Mouse (Mus musculus) olfactory bulb, adult 2 months (tissue): ENCODE data around the gene Ttc33.

ENCODE experiments used
- CTCF ChIP-seq: fragments of 200-500 bp; IDR thresholded peaks from 2 replicates; pipeline ENCODE4 v1.5.1; 2012; ENCODE audit warnings: low read depth, mild to moderate bottlenecking, low read length, moderate library complexity; ENCODE audit not compliant: insufficient read depth
- POLR2A ChIP-seq: fragments of 200-500 bp; IDR thresholded peaks from 2 replicates; pipeline ENCODE4 v1.6.1; 2012; ENCODE audit warnings: mild to moderate bottlenecking, low read depth, low read length, moderate library complexity; ENCODE audit not compliant: insufficient read depth

DNA sequence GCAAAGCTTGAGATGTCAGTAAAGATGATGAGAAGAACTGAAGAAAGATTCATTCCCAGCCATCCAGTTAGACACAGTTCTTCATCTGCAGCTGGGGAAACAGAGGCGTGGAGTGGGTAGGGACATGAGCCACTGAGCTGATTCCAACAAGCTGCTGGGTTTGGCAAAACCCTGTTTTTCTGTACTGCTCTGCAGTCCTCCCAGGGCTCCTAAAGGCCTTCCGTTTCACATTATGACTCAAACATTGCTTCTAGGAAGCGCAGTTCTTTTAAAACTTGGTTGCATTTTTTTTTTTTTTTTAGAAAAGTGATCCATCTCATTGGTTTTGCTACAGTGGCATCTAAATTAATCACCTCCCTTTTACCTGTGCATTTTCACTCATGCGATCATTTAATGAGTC lies 53.2 kb downstream of the Ttc33 start:
- TF ChIP-seq CTCF (no peak), POLR2A (no peak)
